Mouse (Mus musculus) neural tube, embryonic 11.5 days (tissue): ENCODE data around the gene Epha4. TPM values are rescaled to one million over a fixed set of nuclear protein-coding genes. Genes with fewer than 3 reads are reported as not detected.

Experiments
- ATAC-seq: fragments of 200-750 bp; cut with Nextera tagmentation; 2 replicates; pipeline ENCODE4 v1.8.0; 2017; ENCODE audit warnings: moderate number of reproducible peaks, mild to moderate bottlenecking, moderate TSS enrichment, moderate library complexity; ENCODE audit not compliant: insufficient read depth, low FRiP score, low TSS enrichment
- DNase-seq: peaks from one replicate; pipeline ENCODE4 v3.0.0-alpha.2; 2015; ENCODE audit warnings: low spot score
- H3K27ac ChIP-seq: fragments of 300-500 bp; sonication (generic); 2 replicates; pipeline ENCODE4 v1.5.1; 2014; ENCODE audit warnings: low read depth, mild to moderate bottlenecking, low read length
- H3K27me3 ChIP-seq: fragments of 300-500 bp; sonication (generic); 2 replicates; pipeline ENCODE4 v1.6.1; 2014; ENCODE audit warnings: mild to moderate bottlenecking, low read length, mixed read lengths; ENCODE audit not compliant: control insufficient read depth, insufficient read depth
- H3K36me3 ChIP-seq: fragments of 300-500 bp; sonication (generic); 2 replicates; pipeline ENCODE4 v1.6.1; 2014; ENCODE audit warnings: mild to moderate bottlenecking, low read length, moderate library complexity, mixed read lengths; ENCODE audit not compliant: control insufficient read depth, insufficient read depth
- H3K4me1 ChIP-seq: fragments of 300-500 bp; sonication (generic); 2 replicates; pipeline ENCODE4 v1.6.1; 2014; ENCODE audit warnings: low read length, mixed read lengths; ENCODE audit not compliant: control insufficient read depth, insufficient read depth
- H3K4me2 ChIP-seq: fragments of 300-500 bp; sonication (generic); 2 replicates; pipeline ENCODE4 v1.6.1; 2014; ENCODE audit warnings: low read depth, mild to moderate bottlenecking, moderate library complexity
- H3K4me3 ChIP-seq: fragments of 300-500 bp; sonication (generic); 2 replicates; pipeline ENCODE4 v1.5.1; 2014; ENCODE audit warnings: low read depth, low read length
- H3K9ac ChIP-seq: fragments of 300-500 bp; sonication (generic); 2 replicates; pipeline ENCODE4 v1.6.1; 2014; ENCODE audit warnings: mild to moderate bottlenecking, low read length
- H3K9me3 ChIP-seq: fragments of 300-500 bp; sonication (generic); 2 replicates; pipeline ENCODE4 v1.6.1; 2016; ENCODE audit warnings: low read length; ENCODE audit not compliant: control insufficient read depth
- WGBS: fragments of 180-500 bp; shearing (Covaris S2); extraction: QIAGEN DNeasy Blood & Tissue Kit; methylation state at CpG from one replicate; pipeline ENCODE4 v1.1.7; 2014; 5-methylcytosine and 5-hydroxymethylcytosine counted together
- polyA plus RNA-seq: library from polyadenylated mRNA; unstranded; fragments of >200 nt; fragmentation: Nextera tagmentation; extraction: Ambion mirVana; gene quantifications from 2 replicates; pipeline ENCODE4 v1.2.1, GENCODE M21; 2014

The Epha4 gene
- polyA plus RNA-seq, 1 experiment from 2014 or later, result 26.6 TPM

GRCm38 (mm10) chr1:77404537-77404936 is 110.4 kb downstream of the Epha4 start:
- no peak overlapping the region for H3K4me3 ChIP-seq
- no peaks in the 10 kb centered on the region for H3K36me3 ChIP-seq
- H3K27ac ChIP-seq, result no peak overlapping the region
- ATAC-seq (no peak), DNase-seq (no peak)
- H3K9ac ChIP-seq, result no peak overlapping the region
- no peaks in the 10 kb centered on the region for H3K9me3 ChIP-seq
- peaks cover 7% of the 10 kb centered on the region for H3K4me1 ChIP-seq
- WGBS, result 53% methylated on average over 10 of the region's 10 CpGs
- H3K4me2 ChIP-seq, result no peak overlapping the region
- no peaks in the 10 kb centered on the region for H3K27me3 ChIP-seq

GRCm38 (mm10) chr1:77402942-77403341 is 111.9 kb downstream of the Epha4 start:
- Histone ChIP-seq H3K27me3 (no peaks in the 10 kb centered on the region), H3K4me1 (peaks cover 7% of the 10 kb centered on the region), H3K36me3 (peaks cover 2% of the 10 kb centered on the region; the same call in 1 of the 2 replicates), H3K9ac (no peak overlapping the region), H3K4me2 (no peak overlapping the region), H3K4me3 (no peak overlapping the region), H3K9me3 (no peaks in the 10 kb centered on the region), H3K27ac (no peak overlapping the region)
- 80% methylated on average over 4 of the region's 4 CpGs for WGBS
- ATAC-seq (no peak), DNase-seq (no peak)

GRCm38 (mm10) chr1:77401465-77401864 is 113.4 kb downstream of the Epha4 start:
- Histone ChIP-seq H3K36me3 (peaks cover 5% of the 10 kb centered on the region), H3K9me3 (no peaks in the 10 kb centered on the region), H3K4me1 (peaks cover 4% of the 10 kb centered on the region; the same call in 1 of the 2 replicates), H3K9ac (no peak overlapping the region), H3K27me3 (no peaks in the 10 kb centered on the region), H3K4me2 (no peak overlapping the region), H3K4me3 (no peak overlapping the region), H3K27ac (no peak overlapping the region)
- DNase-seq (no peak), ATAC-seq (no peak)
- 67% methylated on average over 1 of the region's 1 CpGs for WGBS

DNA sequence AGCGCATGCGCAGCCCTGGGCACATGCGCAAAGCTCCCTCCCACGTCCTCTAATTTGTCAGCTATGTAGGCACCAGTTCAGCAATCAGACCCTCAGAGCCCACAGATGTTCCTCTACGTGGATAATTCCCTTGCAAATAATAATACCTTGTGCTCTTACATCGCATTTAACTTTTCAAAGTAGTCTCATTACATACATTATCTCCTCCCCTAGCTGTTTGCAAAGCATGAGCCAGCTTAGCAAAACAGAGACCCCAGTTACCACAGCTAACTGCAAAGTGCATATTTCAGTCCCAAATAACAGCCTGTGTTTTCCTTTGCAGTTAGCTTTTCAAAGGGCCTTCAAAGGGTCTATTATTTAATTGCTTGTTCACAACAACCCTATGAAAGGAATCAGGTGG is 123.3 kb downstream of the Epha4 start:
- no peak overlapping the region for H3K9ac ChIP-seq
- no peak overlapping the region for H3K4me2 ChIP-seq
- H3K4me1 ChIP-seq, result no peaks in the 10 kb centered on the region
- DNase-seq (no peak), ATAC-seq (no peak)
- no peak overlapping the region for H3K4me3 ChIP-seq
- H3K9me3 ChIP-seq, result no peaks in the 10 kb centered on the region
- no peaks in the 10 kb centered on the region for H3K27me3 ChIP-seq
- WGBS, result 92% methylated on average over 6 of the region's 6 CpGs
- H3K36me3 ChIP-seq, result no peaks in the 10 kb centered on the region
- H3K27ac ChIP-seq, result no peak overlapping the region

- 94% methylated on average over 2 of the region's 2 CpGs for WGBS
- ATAC-seq, result no peak
- no peaks in the 10 kb centered on the region for H3K36me3 ChIP-seq
- H3K9ac ChIP-seq, result no peak overlapping the region
- no peak for DNase-seq
- H3K4me1 ChIP-seq, result no peaks in the 10 kb centered on the region
- H3K27ac ChIP-seq, result no peak overlapping the region
- H3K27me3 ChIP-seq, result no peaks in the 10 kb centered on the region
- H3K9me3 ChIP-seq, result no peaks in the 10 kb centered on the region
- no peak overlapping the region for H3K4me3 ChIP-seq
- no peak overlapping the region for H3K4me2 ChIP-seq
Observed at GRCm38 (mm10) chr1:77389069-77389468, 125.8 kb downstream of the Epha4 start.

DNA sequence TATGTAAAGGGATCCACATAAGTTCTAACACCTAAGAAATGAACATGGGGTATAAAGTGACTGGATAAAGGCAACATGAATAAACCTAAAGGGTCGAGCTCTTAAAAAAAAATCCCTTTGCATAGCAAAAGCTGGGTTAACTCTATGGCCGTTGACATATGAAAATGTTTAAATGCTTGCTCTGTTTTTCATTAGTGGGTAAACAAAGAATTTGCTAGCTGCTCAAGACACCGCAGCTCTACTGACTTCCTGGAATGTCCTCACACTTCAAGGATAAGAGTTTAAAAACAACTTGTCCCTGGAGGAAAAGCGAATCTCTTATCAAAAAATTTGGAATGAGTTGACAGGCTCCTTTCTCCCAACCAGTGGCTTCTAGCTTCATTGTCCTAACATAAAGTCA is 126.3 kb downstream of the Epha4 start:
- H3K9me3 ChIP-seq, result no peaks in the 10 kb centered on the region
- H3K36me3 ChIP-seq, result no peaks in the 10 kb centered on the region
- 0 out of 2 replicates have a peak, but pooled peaks cover 2% of the 10 kb centered on the region for H3K4me1 ChIP-seq
- H3K4me3 ChIP-seq, result no peak overlapping the region
- 88% methylated on average over 4 of the region's 4 CpGs for WGBS
- no peak overlapping the region for H3K9ac ChIP-seq
- no peak overlapping the region for H3K4me2 ChIP-seq
- no peak overlapping the region for H3K27ac ChIP-seq
- DNase-seq, result no peak
- no peak for ATAC-seq
- H3K27me3 ChIP-seq, result no peaks in the 10 kb centered on the region

DNA sequence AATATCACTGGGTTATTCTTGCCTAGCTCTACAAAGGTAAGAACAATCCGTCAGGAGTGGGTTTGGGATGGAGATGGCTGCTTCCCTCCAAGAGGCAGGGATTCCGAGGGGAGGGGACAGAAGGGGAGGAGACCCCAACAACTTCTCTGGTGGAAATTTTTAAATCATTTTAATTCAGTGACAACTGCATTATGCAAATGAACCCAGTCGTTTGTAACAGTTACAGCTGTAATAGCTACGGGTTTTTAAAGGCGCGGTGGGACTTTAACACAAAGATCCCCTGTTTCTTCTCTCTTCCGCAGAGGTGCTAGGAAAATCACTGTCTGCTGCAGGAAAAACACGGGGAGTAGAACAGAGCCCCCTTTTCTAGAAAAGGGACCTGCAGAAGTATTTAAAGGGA is 129.3 kb downstream of the Epha4 start:
- no peaks in the 10 kb centered on the region for H3K27me3 ChIP-seq
- no peak overlapping the region for H3K27ac ChIP-seq
- ATAC-seq (no peak), DNase-seq (no peak)
- H3K4me1 ChIP-seq, result 0 out of 2 replicates have a peak, but pooled peaks cover 2% of the 10 kb centered on the region
- H3K9ac ChIP-seq, result no peak overlapping the region
- WGBS, result 63% methylated on average over 8 of the region's 8 CpGs
- H3K9me3 ChIP-seq, result no peaks in the 10 kb centered on the region
- H3K4me2 ChIP-seq, result no peak overlapping the region
- 0 out of 2 replicates have a peak, but pooled peaks cover 2% of the 10 kb centered on the region for H3K36me3 ChIP-seq
- no peak overlapping the region for H3K4me3 ChIP-seq

GRCm38 (mm10) chr1:77383466-77383865 is 131.4 kb downstream of the Epha4 start:
- Histone ChIP-seq H3K27me3 (no peaks in the 10 kb centered on the region), H3K27ac (no peak overlapping the region), H3K4me1 (0 out of 2 replicates have a peak, but pooled peaks cover 2% of the 10 kb centered on the region), H3K4me3 (no peak overlapping the region), H3K9me3 (no peaks in the 10 kb centered on the region), H3K36me3 (0 out of 2 replicates have a peak, but pooled peaks cover 2% of the 10 kb centered on the region), H3K9ac (no peak overlapping the region), H3K4me2 (no peak overlapping the region)
- ATAC-seq, result no peak
- DNase-seq, result no peak
- WGBS, result 63% methylated on average over 11 of the region's 11 CpGs

DNA sequence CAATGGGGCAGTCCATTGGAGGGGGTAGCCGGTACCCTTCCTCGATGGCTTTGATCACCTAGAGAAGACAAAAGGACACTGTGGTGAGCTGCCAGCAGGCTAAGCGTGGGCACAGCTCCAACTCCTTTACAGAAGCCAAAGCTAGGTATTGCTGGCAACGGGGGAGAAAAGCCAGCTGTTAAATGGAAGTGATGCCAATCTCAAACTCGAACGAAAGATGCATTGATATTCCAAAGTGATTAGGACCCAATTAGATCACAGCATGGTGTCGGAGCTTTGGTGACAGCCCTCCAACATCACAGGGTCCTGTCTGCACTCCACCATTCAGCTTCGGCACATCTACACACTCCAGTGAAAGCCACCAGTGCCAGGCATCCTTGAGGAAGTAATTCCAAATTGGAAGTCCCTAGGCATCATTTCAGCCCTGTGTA is 137.3 kb downstream of the Epha4 start:
- no peak for DNase-seq
- H3K4me3 ChIP-seq, result no peak overlapping the region
- ATAC-seq, result no peak
- 88% methylated on average over 8 of the region's 8 CpGs for WGBS
- H3K9ac ChIP-seq, result no peak overlapping the region
- H3K4me2 ChIP-seq, result no peak overlapping the region
- no peaks in the 10 kb centered on the region for H3K4me1 ChIP-seq
- no peaks in the 10 kb centered on the region for H3K27me3 ChIP-seq
- no peaks in the 10 kb centered on the region for H3K9me3 ChIP-seq
- peaks cover 3% of the 10 kb centered on the region; the same call in 1 of the 2 replicates for H3K36me3 ChIP-seq
- H3K27ac ChIP-seq, result no peak overlapping the region
